Mouse (Mus musculus): ENCODE data around the gene Cobl.

GRCm38 (mm10) chr11:12232743-12233125, 232.0 kb downstream of the Cobl start:
- TF ChIP-seq CTCF (IDR thresholded peaks at IDR 0.05; ENCODE audit: control insufficient read depth, insufficient read depth, insufficient replicate concordance, low read depth, low read length) (no peak), POLR2A (IDR thresholded peaks at IDR 0.05; ENCODE audit: control insufficient read depth, low read depth, low read length) (no peak)

All from testis, adult 2 months (tissue).